Mouse (Mus musculus) MEL (cell line): ENCODE measurements at regions not wholly inside any gene's neighbourhood (a gene's known extent, or its start where the extent isn't known, plus 50 kb on each side); places are given as distances from the start of the nearest gene placed in this dataset.

Experiments used
- CTCF ChIP-seq, 3 experiments: IDR thresholded peaks in 2 of 3; conservative IDR thresholded peaks in 1 of 3; 2 replicates each; pipeline ENCODE4 v1.5.1; 2011 to 2012; ENCODE audit warnings: low read length in 3 of 3, low read depth in 2 of 3, mild to moderate bottlenecking in 2 of 3, improper control_type of control experiment in 1 of 3, inconsistent platforms in 1 of 3, mixed read lengths in 1 of 3, moderate library complexity in 1 of 3; ENCODE audit not compliant: control insufficient read depth in 1 of 3, insufficient read depth in 1 of 3, poor library complexity in 1 of 3, severe bottlenecking in 1 of 3
- MAFK ChIP-seq: IDR thresholded peaks from 2 replicates; pipeline ENCODE4 v1.6.1; 2011; ENCODE audit warnings: low read depth, mild to moderate bottlenecking, low read length, improper control_type of control experiment, borderline replicate concordance
- USF1 ChIP-seq: IDR thresholded peaks from 2 replicates; pipeline ENCODE4 v1.6.1; 2014; ENCODE audit warnings: low read depth, mild to moderate bottlenecking, inconsistent platforms, low read length, improper control_type of control experiment, moderate library complexity
- USF2 ChIP-seq, 2 experiments: IDR thresholded peaks; 2 replicates each; pipeline ENCODE4 v1.6.1; 2011 to 2012; ENCODE audit warnings: improper control_type of control experiment in 2 of 2, low read length in 2 of 2, borderline replicate concordance in 1 of 2, inconsistent platforms in 1 of 2, low read depth in 1 of 2, mild to moderate bottlenecking in 1 of 2; ENCODE audit not compliant: insufficient read depth in 1 of 2
- ZC3H11A ChIP-seq: IDR thresholded peaks from 2 replicates; pipeline ENCODE4 v1.6.1; 2012; ENCODE audit warnings: low read depth, mild to moderate bottlenecking, inconsistent platforms, low read length, improper control_type of control experiment

DNA sequence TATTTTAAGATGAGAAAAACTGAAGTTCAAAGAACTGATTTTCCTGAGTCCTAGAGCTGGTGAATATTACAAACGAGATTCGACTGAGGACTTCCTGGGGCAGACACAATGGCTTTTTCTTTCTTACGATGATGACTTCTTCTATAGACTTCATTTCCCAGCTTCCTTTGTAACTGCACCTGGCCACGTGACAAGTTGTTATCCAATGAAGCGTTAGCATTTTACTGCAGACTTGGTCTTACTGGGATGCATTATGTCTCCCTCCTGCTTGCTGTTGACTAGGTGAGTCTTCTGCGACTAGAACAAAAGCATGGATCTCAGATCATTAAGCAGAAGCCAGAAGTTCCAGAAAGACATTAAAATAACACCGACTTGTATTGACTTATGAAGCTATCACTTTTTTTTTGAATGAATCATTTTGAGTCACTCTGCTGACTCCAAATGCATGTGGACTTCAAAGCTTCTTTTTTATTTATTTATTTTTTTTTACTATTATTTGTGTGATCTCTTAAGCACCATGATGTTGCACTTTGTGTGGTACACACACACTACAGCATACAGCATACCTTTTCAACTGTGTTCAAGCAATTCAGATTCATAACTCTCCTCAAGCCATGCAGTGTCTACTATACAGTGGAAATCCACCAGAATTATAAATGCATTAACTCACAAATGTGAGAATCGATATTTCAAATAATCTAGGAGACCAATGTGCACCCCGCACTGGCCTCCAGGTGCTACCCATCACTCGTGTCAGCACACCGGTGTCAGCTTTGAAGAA lies 320.2 kb downstream of the Sorl1 start:
- TF ChIP-seq USF1 (no peak), CTCF (IDR thresholded peaks at IDR 0.05 in 2 of 3, conservative IDR thresholded peaks at IDR 0.05 in 1 of 3; ENCODE audit: control insufficient read depth in 1 of 3, insufficient read depth in 1 of 3, low read depth in 2 of 3, low read length in 3 of 3, poor library complexity in 1 of 3, severe bottlenecking in 1 of 3) (no peak), ZC3H11A (no peak), MAFK (no peak), USF2 (IDR thresholded peaks at IDR 0.05; ENCODE audit: borderline replicate concordance in 1 of 2, insufficient read depth in 1 of 2, low read depth in 1 of 2, low read length in 2 of 2) (no peak)
